ENCODE assay signal across 8 mouse cellular contexts in the genomic region with DNA sequence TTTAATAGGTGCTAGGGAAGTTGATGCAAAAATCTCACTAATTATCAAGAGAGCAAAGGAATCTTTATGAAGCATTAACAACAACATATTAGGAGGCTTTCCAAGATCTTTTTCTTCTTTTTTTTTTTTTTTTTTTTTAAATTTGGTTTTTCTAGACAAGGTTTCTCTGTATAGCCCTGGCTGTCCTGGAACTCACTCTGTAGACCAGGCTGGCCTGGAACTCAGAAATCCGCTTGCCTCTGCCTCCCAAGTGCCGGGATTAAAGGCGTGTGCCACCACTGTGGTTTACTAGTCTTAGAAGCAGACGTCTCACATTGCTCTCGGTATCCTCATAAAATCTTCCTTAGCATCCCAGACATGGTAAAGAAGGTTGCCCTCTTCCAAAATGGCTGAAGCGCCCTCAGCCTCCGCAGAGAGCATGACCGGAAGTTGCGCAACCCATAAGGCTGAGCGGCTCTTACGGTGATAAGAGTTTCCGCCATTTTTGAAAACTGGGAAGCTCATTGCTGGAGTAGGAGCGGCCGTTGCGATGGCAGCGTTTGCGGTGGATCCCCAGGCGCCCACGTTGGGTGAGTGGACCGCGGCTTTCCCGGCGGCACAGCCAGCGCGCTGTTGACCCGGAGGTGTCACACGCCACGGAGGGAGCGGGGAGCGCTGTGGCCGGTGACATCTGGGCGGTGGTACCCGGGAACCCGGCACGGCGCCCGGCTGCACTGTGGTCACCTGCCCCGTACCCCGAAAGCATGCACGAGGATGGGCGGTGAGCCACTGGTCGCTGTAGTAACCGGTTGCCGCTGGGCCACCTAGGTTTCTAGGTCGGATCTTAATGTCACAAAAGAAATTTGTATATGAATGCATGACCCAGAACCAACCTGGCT. TPM values are rescaled to one million over a fixed set of nuclear protein-coding genes. Genes with fewer than 3 reads are reported as not detected.
A peak's percentile ranks its signal among the peaks of the same experiment; 100 is the strongest.
DNase-seq lines count a peak whose midpoint lies in the region; ATAC-seq and TF ChIP-seq lines count a peak whose summit lies in the region.

No protein-coding gene starts in this region.

- peak; percentile 99 for ATAC-seq in activated CD4-positive, CD25-positive, alpha-beta regulatory T cell, adult 4 months
- peak; percentile 98 for ATAC-seq in megakaryocyte progenitor cell, adult 5-6 weeks (replicated peaks; ENCODE audit: poor library complexity)

- TF ChIP-seq CTCF in cortical plate, adult 2 months (IDR thresholded peaks at IDR 0.05; ENCODE audit: extremely low read depth, insufficient read depth, low read length), result no peak

- no peak overlapping the region for H3K27ac ChIP-seq in cortical plate, adult 2 months (ENCODE audit: insufficient read depth, low read length)

- H3K4me3 ChIP-seq in cortical plate, adult 2 months (ENCODE audit: insufficient read depth, low read length), result peak overlapping the region; percentile 51

- DNase-seq in gastrocnemius, adult 8-10 months (ENCODE audit: low spot score in 2 of 2), result peak; percentile 84 to 86
- DNase-seq in induced T-regulatory cell, adult 2 months (ENCODE audit: low read depth), result peak; percentile 93
- peak; percentile 84 to 94 for DNase-seq in left cerebral cortex, adult 9 months (ENCODE audit: low spot score in 2 of 2)
- DNase-seq in right cerebral cortex, postnatal 14 days, result peak; percentile 88
- DNase-seq in urinary bladder, postnatal 36 days (ENCODE audit: low spot score in 2 of 2), result peak; percentile 87 to 90

- peak; percentile 25; the same call in 1 of the 2 replicates for TF ChIP-seq POLR2A in cortical plate, adult 2 months (IDR thresholded peaks at IDR 0.05; ENCODE audit: extremely low read depth, insufficient read depth, low read length)

- H3K4me1 ChIP-seq in cortical plate, adult 2 months (ENCODE audit: control insufficient read depth, insufficient read depth, low read length), result no peaks in the 10 kb centered on the region

RNA-seq across cellular contexts. Expression of a gene that starts 21.6 kb away (rescaled TPM):
- polyA plus RNA-seq in activated CD4-positive, CD25-positive, alpha-beta regulatory T cell, adult 4 months (2017; shearing (Covaris generic)), result 10 to 100 TPM; 26.5 to 27.4 TPM
- 20.3 and 25.6 TPM in 2 replicates for polyA plus RNA-seq in cortical plate, adult 2 months (2012; rRNA removed)
- total RNA-seq in gastrocnemius, adult 8-10 months (2022), result 1 to 10 TPM; 6.5 to 7.8 (median 7.3) TPM
- total RNA-seq in megakaryocyte progenitor cell, adult 5-6 weeks (2015), result 44.5 and 52.2 TPM in 2 replicates
- total RNA-seq in megakaryocyte progenitor cell, adult 5-6 weeks (2017), result 39.9 and 44.9 TPM in 2 replicates

RNA-seq across cellular contexts. Expression of a gene that starts 21.8 kb away (rescaled TPM):
- 10 to 100 TPM; 13.6 to 15.0 TPM for polyA plus RNA-seq in activated CD4-positive, CD25-positive, alpha-beta regulatory T cell, adult 4 months (2017; shearing (Covaris generic))
- 14.2 and 16.9 TPM in 2 replicates for polyA plus RNA-seq in cortical plate, adult 2 months (2012; rRNA removed)
- 10 to 100 TPM in 1 of 4 experiments, 1 to 10 TPM in 3; 9.3 to 11.0 (median 9.5) TPM for total RNA-seq in gastrocnemius, adult 8-10 months (2022)
- total RNA-seq in megakaryocyte progenitor cell, adult 5-6 weeks (2015), result 8.9 and 9.9 TPM in 2 replicates
- total RNA-seq in megakaryocyte progenitor cell, adult 5-6 weeks (2017), result 6.5 and 9.7 TPM in 2 replicates

RNA-seq across cellular contexts. Expression of a gene that starts 57.4 kb away (rescaled TPM):
- 1 to 10 TPM; 2.1 to 3.0 TPM for polyA plus RNA-seq in activated CD4-positive, CD25-positive, alpha-beta regulatory T cell, adult 4 months (2017; shearing (Covaris generic))
- 237 and 249 TPM in 2 replicates for polyA plus RNA-seq in cortical plate, adult 2 months (2012; rRNA removed)
- 10 to 100 TPM; 42.8 to 54.4 (median 44.4) TPM for total RNA-seq in gastrocnemius, adult 8-10 months (2022)
- total RNA-seq in megakaryocyte progenitor cell, adult 5-6 weeks (2015), result 1.4 and 5.8 TPM in 2 replicates
- 2.5 and 6.4 TPM in 2 replicates for total RNA-seq in megakaryocyte progenitor cell, adult 5-6 weeks (2017)

Comparison
In these comparisons a context has a peak if more than half of its experiments do, and no peak if none do; other contexts are left out.
1. RNA of a gene that starts 21.6 kb away (total RNA-seq): 39.9 to 52.2 TPM in megakaryocyte progenitor cell, adult 5-6 weeks; 6.5 to 7.8 TPM in gastrocnemius, adult 8-10 months; every median in the first group is over 4 times any median in the second.
2. RNA of a gene that starts 57.4 kb away (total RNA-seq): 42.8 to 54.4 TPM in gastrocnemius, adult 8-10 months; 1.4 to 6.4 TPM in megakaryocyte progenitor cell, adult 5-6 weeks; every median in the first group is over 4 times any median in the second.
3. Peak in every context shown above with its lines, with median percentiles within 50 percentile points of each other: DNase-seq.